Mouse (Mus musculus) inflammation-experienced regulatory T-cells, adult 6 months (primary cell): ENCODE measurements around the gene Zbtb2. TPM values are rescaled to one million over a fixed set of nuclear protein-coding genes. Genes with fewer than 3 reads are reported as not detected.

ENCODE experiments used
- ATAC-seq: one replicate; pipeline ENCODE4 v1.8.0; 2017
- polyA plus RNA-seq, 3 experiments: library from polyadenylated mRNA; unstranded; fragments of 100-300 nt; shearing (Covaris generic); gene quantifications; one replicate each; pipeline ENCODE4 v1.2.1; 2017

The Zbtb2 gene
- polyA plus RNA-seq, 3 experiments from 2014 or later = 9.1 to 11.5 (median 11.1) TPM

DNA sequence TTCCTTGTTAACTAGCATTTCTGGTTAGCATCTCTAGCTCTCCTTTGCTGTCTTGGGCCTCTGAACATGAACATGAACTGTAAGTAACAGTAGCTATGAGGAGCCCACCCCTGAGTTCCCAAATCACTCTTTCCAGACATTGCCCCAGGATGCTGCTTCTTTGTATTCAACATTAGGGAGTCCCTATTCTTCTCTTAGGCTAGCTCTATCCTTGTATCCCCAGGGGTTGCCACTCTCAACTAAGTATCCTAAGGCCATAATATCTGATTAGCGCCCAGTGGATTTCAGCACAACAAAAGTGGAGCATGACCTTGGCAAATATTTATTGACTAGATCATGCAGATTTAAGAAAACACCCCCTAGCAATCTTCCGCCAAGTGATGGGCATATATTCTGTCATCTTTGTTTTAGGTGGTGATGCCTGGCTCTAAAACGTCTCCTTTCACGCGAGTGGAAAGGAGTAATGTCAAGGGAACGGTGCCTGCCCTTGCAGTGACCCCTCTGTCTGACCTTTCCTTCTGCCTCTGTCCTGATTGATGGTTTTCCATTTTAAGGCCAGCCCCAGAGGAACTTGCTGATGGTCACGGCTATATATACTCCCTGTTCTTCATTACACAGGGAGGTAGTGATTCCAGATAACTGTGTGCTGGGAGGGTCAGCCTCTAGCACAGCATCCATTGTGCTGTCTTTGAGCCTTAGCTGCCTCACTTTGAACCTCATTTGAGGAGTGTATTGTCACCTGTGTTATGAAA lies 55.5 kb downstream of the Zbtb2 start:
- ATAC-seq = no peak

GRCm38 (mm10) chr10:4327716-4328115 lies 60.2 kb downstream of the Zbtb2 start:
- no peak for ATAC-seq

GRCm38 (mm10) chr10:4325562-4325961 lies 62.3 kb downstream of the Zbtb2 start:
- ATAC-seq = no peak

DNA sequence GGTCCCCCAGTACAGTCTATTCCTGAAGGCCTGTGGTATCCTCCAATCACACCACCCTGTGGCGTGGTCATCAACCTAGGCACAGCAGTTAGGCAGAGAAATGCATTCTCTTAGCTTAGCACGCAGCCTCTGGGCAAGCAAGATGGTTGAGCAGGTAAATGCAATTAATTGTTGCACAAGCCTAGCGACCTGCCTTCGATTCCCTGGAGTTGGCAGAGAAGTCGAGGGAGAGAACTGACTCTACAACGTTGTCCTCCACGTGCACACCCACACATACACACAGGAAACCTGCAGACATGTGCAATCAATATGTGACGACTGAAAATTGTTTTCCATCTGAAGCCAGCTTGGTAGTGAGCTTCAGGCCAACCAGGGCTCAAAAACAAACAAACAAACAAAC lies 64.0 kb downstream of the Zbtb2 start:
- no peak for ATAC-seq

Other genes with a start within 250 kb of the Zbtb2 start
- gene Akap12, start 121.7 kb downstream of the Zbtb2 start, polyA plus RNA-seq = 1 to 10 TPM; 7.4 to 7.8 (median 7.6) TPM
- gene Rmnd1, start 44.3 kb upstream of the Zbtb2 start, polyA plus RNA-seq = 10 to 100 TPM; 40.1 to 45.0 (median 42.4) TPM
- gene Armt1, start 44.4 kb upstream of the Zbtb2 start, polyA plus RNA-seq = 10 to 100 TPM; 34.1 to 38.4 (median 35.8) TPM
- not detected for gene Ccdc170, start 94.4 kb upstream of the Zbtb2 start, polyA plus RNA-seq
- 1 to 10 TPM; 1.3 to 6.4 (median 4.4) TPM for gene Esr1, start 223.5 kb upstream of the Zbtb2 start, polyA plus RNA-seq